ENCODE assay signal across 17 mouse cellular contexts in the genomic region with DNA sequence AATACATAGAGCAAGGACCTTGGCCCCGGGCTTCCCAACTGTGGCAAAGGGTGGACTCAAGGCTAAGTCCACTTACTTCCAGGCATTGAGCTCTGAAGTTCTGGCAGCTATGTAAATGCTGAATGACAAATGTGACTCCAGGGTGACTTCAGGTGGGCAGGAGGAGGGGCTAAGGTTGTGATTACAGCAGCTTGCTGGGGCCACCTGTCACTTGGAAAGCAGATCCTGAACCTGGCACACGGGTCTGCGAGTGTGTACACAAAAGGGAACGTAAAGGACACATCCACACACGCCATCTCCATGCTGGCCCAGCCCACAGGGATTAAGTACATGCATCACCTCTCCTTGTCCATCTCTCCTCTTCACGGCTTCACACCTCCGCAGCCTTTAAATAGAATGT.
"Had no signal": no experiment of that assay in that cellular context is flagged by ENCODE, and none has a peak within 500 bp of the region (broad histone marks: within the 10 kb centered on the region; RNA-seq: fewer than 3 reads in every experiment).

No protein-coding gene starts in this region.

- H3K4me3 ChIP-seq: kidney, embryonic 15.5 days; left cerebral cortex, adult 2 months; lung, embryonic 15.5 days; megakaryocyte, embryonic 14.5 days; midbrain, embryonic 10.5 days had no signal

- H3K27me3 ChIP-seq: lung, embryonic 15.5 days had no signal

- H3K9me3 ChIP-seq: kidney, embryonic 15.5 days; lung, embryonic 15.5 days; megakaryocyte, embryonic 14.5 days; midbrain, embryonic 10.5 days had no signal

- H3K36me3 ChIP-seq: kidney, embryonic 15.5 days; lung, embryonic 15.5 days; midbrain, embryonic 10.5 days had no signal

- H3K9ac ChIP-seq: kidney, embryonic 15.5 days; liver, embryonic 14.5 days; liver, postnatal 0 days; lung, embryonic 15.5 days had no signal

- H3K4me2 ChIP-seq: kidney, embryonic 15.5 days; lung, embryonic 15.5 days had no signal

- H3K27ac ChIP-seq: kidney, embryonic 15.5 days; left cerebral cortex, adult 2 months; liver, embryonic 14.5 days; lung, embryonic 15.5 days; midbrain, embryonic 10.5 days; stomach, postnatal 0 days had no signal

- H3K4me1 ChIP-seq: kidney, embryonic 15.5 days; lung, embryonic 15.5 days; megakaryocyte, embryonic 14.5 days; midbrain, embryonic 10.5 days had no signal

- ATAC-seq: liver, postnatal 0 days had no signal

- DNase-seq: kidney, postnatal 10 days; kidney, postnatal 36 days; layer of hippocampus, postnatal 36 days; liver, postnatal 0 days; lung, postnatal 10 days; lung, postnatal 36 days; midbrain, embryonic 14.5 days; thymus, adult 2 months; thymus, postnatal 14 days; thymus, postnatal 4 days had no signal
